Comparison of ENCODE assay signal across 8 mouse cellular contexts in genomic region chr17:32924658-32925312, GRCm38 (mm10). TPM values are rescaled to one million over a fixed set of nuclear protein-coding genes. Genes with fewer than 3 reads are reported as not detected.
DNase-seq lines count a peak whose midpoint lies in the region; ATAC-seq and TF ChIP-seq lines count a peak whose summit lies in the region.

No protein-coding gene starts in this region.

- TF ChIP-seq POLR2A in cortical plate, adult 2 months (IDR thresholded peaks at IDR 0.05; ENCODE audit: extremely low read depth, insufficient read depth, low read length): peak; percentile 58; the same call in 1 of the 2 replicates

- no peaks in the 10 kb centered on the region for H3K4me1 ChIP-seq in cortical plate, adult 2 months (ENCODE audit: control insufficient read depth, insufficient read depth, low read length)
- H3K4me1 ChIP-seq in hindbrain, postnatal 0 days (ENCODE audit: insufficient read depth, low read length): no peaks in the 10 kb centered on the region

- peak overlapping the region; percentile 58 for H3K4me2 ChIP-seq in hindbrain, postnatal 0 days (ENCODE audit: low read depth, low read length)

- H3K36me3 ChIP-seq in hindbrain, postnatal 0 days (ENCODE audit: insufficient read depth, low read length): no peaks in the 10 kb centered on the region
- no peaks in the 10 kb centered on the region for H3K36me3 ChIP-seq in macrophage (ENCODE audit: inconsistent target)

- H3K79me2 ChIP-seq in macrophage (ENCODE audit: inconsistent target): no peaks in the 10 kb centered on the region

- peaks cover 10% of the 10 kb centered on the region for H3K9me3 ChIP-seq in hindbrain, postnatal 0 days (ENCODE audit: low read length)

- no peaks in the 10 kb centered on the region for H3K27me3 ChIP-seq in hindbrain, postnatal 0 days (ENCODE audit: insufficient read depth, low read length)

- H3K27ac ChIP-seq in cortical plate, adult 2 months (ENCODE audit: insufficient read depth, low read length): peak overlapping the region; percentile 41; the same call in 1 of the 2 replicates
- H3K27ac ChIP-seq in hindbrain, postnatal 0 days: peak overlapping the region; percentile 42
- no peak overlapping the region for H3K27ac ChIP-seq in macrophage

- no peak for TF ChIP-seq CTCF in cortical plate, adult 2 months (IDR thresholded peaks at IDR 0.05; ENCODE audit: extremely low read depth, insufficient read depth, low read length)
- TF ChIP-seq CTCF in hindbrain, postnatal 0 days (IDR thresholded peaks at IDR 0.05; ENCODE audit: low read depth): peak; percentile 28; the same call in 1 of the 2 replicates

- DNase-seq in adrenal gland, adult 2 months: peak; percentile 88
- peak; percentile 70 for DNase-seq in gastrocnemius, postnatal 10 days
- DNase-seq in hindbrain, postnatal 0 days (ENCODE audit: low spot score): peak; percentile 85
- DNase-seq in left cerebral cortex, adult 8-10 months (ENCODE audit: low spot score in 2 of 2): peak; percentile 32 to 67
- DNase-seq in retina, postnatal 7 days (ENCODE audit: low read depth, low spot score): peak; percentile 68
- DNase-seq in thymus, postnatal 36 days: peak; percentile 64 to 77

- H3K9ac ChIP-seq in hindbrain, postnatal 0 days (replicated peaks; ENCODE audit: low read length): peak overlapping the region; percentile 59

- H3K4me3 ChIP-seq in cortical plate, adult 2 months (ENCODE audit: insufficient read depth, low read length): peak overlapping the region; percentile 54
- peak overlapping the region; percentile 38 for H3K4me3 ChIP-seq in hindbrain, postnatal 0 days (ENCODE audit: low read length)
- H3K4me3 ChIP-seq in macrophage (ENCODE audit: inconsistent target): peak overlapping the region; percentile 27

- WGBS in hindbrain, postnatal 0 days: 22% methylated on average over 32 of the region's 32 CpGs
- 21% methylated on average over 32 of the region's 32 CpGs for WGBS in macrophage (ENCODE audit: missing documents)

- peak; percentile 98 for ATAC-seq in hindbrain, postnatal 0 days

RNA-seq across cellular contexts. Expression of gene Cyp4f14, which starts 7.6 kb away (rescaled TPM):
- total RNA-seq in adrenal gland, adult 2 months (2021): 10 to 100 TPM in 1 of 2 experiments, 1 to 10 TPM in 1; 6.6 to 14.1 TPM
- 12.9 and 17.9 TPM in 2 replicates for polyA plus RNA-seq in adrenal gland, adult 2 months (2012; rRNA removed)
- polyA plus RNA-seq in cortical plate, adult 2 months (2012; rRNA removed): 17.0 and 18.6 TPM in 2 replicates
- total RNA-seq in gastrocnemius, postnatal 10 days (2021): under 1 TPM; 0.14 to 0.32 TPM
- 0.78 and 1.3 TPM in 2 replicates for total RNA-seq in hindbrain, postnatal 0 days (2014; rRNA removed)
- polyA plus RNA-seq in hindbrain, postnatal 0 days (2015; fragmentation: Nextera tagmentation; extraction: Ambion mirVana): 0.64 and 0.88 TPM in 2 replicates
- 1 to 10 TPM; 4.5 to 7.7 (median 6.4) TPM for total RNA-seq in left cerebral cortex, adult 8-10 months (2022)
- not detected for total RNA-seq in macrophage (2018; cell fraction: chromatin; rRNA removed)
- not detected for total RNA-seq in macrophage (2018; cell fraction: cytosol; rRNA removed)
- not detected for total RNA-seq in macrophage (2018; cell fraction: nucleus; rRNA removed)
- polyA plus RNA-seq in macrophage (2018): not detected in 3 replicates

RNA-seq across cellular contexts. Expression of gene Cyp4f13, which starts 22.4 kb away (rescaled TPM):
- 10 to 100 TPM; 55.3 to 71.1 TPM for total RNA-seq in adrenal gland, adult 2 months (2021)
- 80.1 and 92.0 TPM in 2 replicates for polyA plus RNA-seq in adrenal gland, adult 2 months (2012; rRNA removed)
- polyA plus RNA-seq in cortical plate, adult 2 months (2012; rRNA removed): 32.8 and 37.6 TPM in 2 replicates
- 10 to 100 TPM in 1 of 2 experiments, 1 to 10 TPM in 1; 7.6 to 11.1 TPM for total RNA-seq in gastrocnemius, postnatal 10 days (2021)
- total RNA-seq in hindbrain, postnatal 0 days (2014; rRNA removed): 9.3 and 15.2 TPM in 2 replicates
- 11.1 and 16.0 TPM in 2 replicates for polyA plus RNA-seq in hindbrain, postnatal 0 days (2015; fragmentation: Nextera tagmentation; extraction: Ambion mirVana)
- 10 to 100 TPM; 20.5 to 22.6 (median 22.5) TPM for total RNA-seq in left cerebral cortex, adult 8-10 months (2022)
- total RNA-seq in macrophage (2018; cell fraction: chromatin; rRNA removed): 100 to 1,000 TPM in 18 of 26 experiments, 10 to 100 TPM in 8; 46.7 to 214 (median 134) TPM
- 10 to 100 TPM; 18.8 to 38.3 (median 25.3) TPM for total RNA-seq in macrophage (2018; cell fraction: cytosol; rRNA removed)
- 100 to 1,000 TPM in 10 of 26 experiments, 10 to 100 TPM in 16; 33.9 to 152 (median 84.6) TPM for total RNA-seq in macrophage (2018; cell fraction: nucleus; rRNA removed)
- polyA plus RNA-seq in macrophage (2018): 18.9 to 23.1 TPM (median 21.1 TPM) in 3 replicates

RNA-seq across cellular contexts. Expression of gene Zfp870, which starts 33.3 kb away (rescaled TPM):
- 1 to 10 TPM; 7.4 to 8.4 TPM for total RNA-seq in adrenal gland, adult 2 months (2021)
- polyA plus RNA-seq in adrenal gland, adult 2 months (2012; rRNA removed): 0.33 and 0.43 TPM in 2 replicates
- polyA plus RNA-seq in cortical plate, adult 2 months (2012; rRNA removed): 5.2 and 5.5 TPM in 2 replicates
- total RNA-seq in gastrocnemius, postnatal 10 days (2021): 1 to 10 TPM; 7.1 to 7.4 TPM
- total RNA-seq in hindbrain, postnatal 0 days (2014; rRNA removed): 5.9 and 6.4 TPM in 2 replicates
- 4.8 and 5.0 TPM in 2 replicates for polyA plus RNA-seq in hindbrain, postnatal 0 days (2015; fragmentation: Nextera tagmentation; extraction: Ambion mirVana)
- 10 to 100 TPM; 10.1 to 13.6 (median 10.4) TPM for total RNA-seq in left cerebral cortex, adult 8-10 months (2022)
- 10 to 100 TPM in 1 of 26 experiments, 1 to 10 TPM in 23, under 1 TPM in 2; 0.50 to 11.9 (median 3.8) TPM for total RNA-seq in macrophage (2018; cell fraction: chromatin; rRNA removed)
- total RNA-seq in macrophage (2018; cell fraction: cytosol; rRNA removed): 1 to 10 TPM in 18 of 26 experiments, under 1 TPM in 8; 0.25 to 4.6 (median 2.0) TPM
- 1 to 10 TPM in 24 of 26 experiments, under 1 TPM in 2; 0.72 to 8.2 (median 2.5) TPM for total RNA-seq in macrophage (2018; cell fraction: nucleus; rRNA removed)
- 1.7 to 2.7 TPM (median 1.8 TPM) in 3 replicates for polyA plus RNA-seq in macrophage (2018)

RNA-seq across cellular contexts. Expression of gene Zfp472, which starts 40.8 kb away (rescaled TPM):
- 1 to 10 TPM; 3.8 to 4.4 TPM for total RNA-seq in adrenal gland, adult 2 months (2021)
- 0.18 and 0.21 TPM in 2 replicates for polyA plus RNA-seq in adrenal gland, adult 2 months (2012; rRNA removed)
- 3.1 and 3.2 TPM in 2 replicates for polyA plus RNA-seq in cortical plate, adult 2 months (2012; rRNA removed)
- total RNA-seq in gastrocnemius, postnatal 10 days (2021): 1 to 10 TPM; 2.5 to 3.0 TPM
- 3.8 and 5.9 TPM in 2 replicates for total RNA-seq in hindbrain, postnatal 0 days (2014; rRNA removed)
- polyA plus RNA-seq in hindbrain, postnatal 0 days (2015; fragmentation: Nextera tagmentation; extraction: Ambion mirVana): 6.4 and 6.5 TPM in 2 replicates
- 1 to 10 TPM; 4.8 to 7.0 (median 5.9) TPM for total RNA-seq in left cerebral cortex, adult 8-10 months (2022)
- 10 to 100 TPM in 8 of 26 experiments, 1 to 10 TPM in 17, under 1 TPM in 1; 0.66 to 21.4 (median 7.1) TPM for total RNA-seq in macrophage (2018; cell fraction: chromatin; rRNA removed)
- 1 to 10 TPM in 22 of 26 experiments, under 1 TPM in 4; 0.40 to 8.1 (median 4.2) TPM for total RNA-seq in macrophage (2018; cell fraction: cytosol; rRNA removed)
- 10 to 100 TPM in 5 of 26 experiments, 1 to 10 TPM in 20, under 1 TPM in 1; 0.78 to 17.1 (median 3.5) TPM for total RNA-seq in macrophage (2018; cell fraction: nucleus; rRNA removed)
- polyA plus RNA-seq in macrophage (2018): 5.8 to 7.5 TPM (median 6.6 TPM) in 3 replicates
